Comparison of ENCODE assay signal across 23 mouse cellular contexts in genomic region chr16:95657187-95657586, GRCm38 (mm10). TPM values are rescaled to one million over a fixed set of nuclear protein-coding genes. Genes with fewer than 3 reads are reported as not detected.
A peak's percentile ranks its signal among the peaks of the same experiment; 100 is the strongest.
DNase-seq lines count a peak whose midpoint lies in the region; ATAC-seq and TF ChIP-seq lines count a peak whose summit lies in the region.
"Had no signal": no experiment of that assay in that cellular context is flagged by ENCODE, and none has a peak within 500 bp of the region (broad histone marks: within the 10 kb centered on the region; RNA-seq: fewer than 3 reads in every experiment).

No protein-coding gene starts in this region.

- no peak for TF ChIP-seq CTCF in kidney, adult 2 months (conservative IDR thresholded peaks at IDR 0.05; ENCODE audit: insufficient read depth, insufficient read length, low read depth, low read length)

- H3K4me3 ChIP-seq in kidney, adult 2 months (ENCODE audit: insufficient read depth, low read depth, low read length), result no peak overlapping the region
- H3K4me3 ChIP-seq in kidney, embryonic 15.5 days (replicated peaks), result no peak overlapping the region
- no peak overlapping the region for H3K4me3 ChIP-seq in kidney, embryonic 16.5 days (ENCODE audit: low read length)
- H3K4me3 ChIP-seq: embryonic facial prominence, embryonic 10.5 days; embryonic facial prominence, embryonic 12.5 days; forebrain, embryonic 13.5 days had no signal

- no peaks in the 10 kb centered on the region for H3K4me1 ChIP-seq in kidney, adult 2 months (ENCODE audit: control insufficient read depth, insufficient read depth, low read length)
- peaks cover 10% of the 10 kb centered on the region for H3K4me1 ChIP-seq in kidney, embryonic 15.5 days
- no peaks in the 10 kb centered on the region for H3K4me1 ChIP-seq in kidney, embryonic 16.5 days (ENCODE audit: insufficient read depth, low read length)
- H3K4me1 ChIP-seq: forebrain, embryonic 13.5 days had no signal

- no peaks in the 10 kb centered on the region for H3K36me3 ChIP-seq in kidney, adult 2 months (ENCODE audit: control insufficient read depth, insufficient read depth, low read length)
- H3K36me3 ChIP-seq in kidney, embryonic 15.5 days, result no peaks in the 10 kb centered on the region
- peaks cover 3% of the 10 kb centered on the region; the same call in 1 of the 2 replicates for H3K36me3 ChIP-seq in kidney, embryonic 16.5 days (ENCODE audit: insufficient read depth, low read length)
- H3K36me3 ChIP-seq: embryonic facial prominence, embryonic 10.5 days; embryonic facial prominence, embryonic 12.5 days; G1E had no signal

- TF ChIP-seq POLR2A in kidney, adult 2 months (IDR thresholded peaks at IDR 0.05; ENCODE audit: low read depth, low read length), result no peak

- H3K27ac ChIP-seq in kidney, adult 2 months (ENCODE audit: insufficient read depth, low read depth, low read length), result no peak overlapping the region
- H3K27ac ChIP-seq in kidney, embryonic 15.5 days, result no peak overlapping the region
- no peak overlapping the region for H3K27ac ChIP-seq in kidney, embryonic 16.5 days (ENCODE audit: low read length)
- H3K27ac ChIP-seq: embryonic facial prominence, embryonic 10.5 days; embryonic facial prominence, embryonic 12.5 days; forebrain, embryonic 13.5 days had no signal

- no peaks in the 10 kb centered on the region for H3K27me3 ChIP-seq in kidney, adult 2 months (replicated peaks; ENCODE audit: control insufficient read depth, insufficient read depth, low read length)
- H3K27me3 ChIP-seq in kidney, embryonic 15.5 days, result no peaks in the 10 kb centered on the region
- H3K27me3 ChIP-seq in kidney, embryonic 16.5 days (ENCODE audit: insufficient read depth, low read length), result no peaks in the 10 kb centered on the region
- H3K27me3 ChIP-seq: CH12.LX; embryonic facial prominence, embryonic 12.5 days; Patski had no signal

- DNase-seq in kidney, adult 11 months, result peak; percentile 43
- DNase-seq in kidney, postnatal 14 days, result no peak
- DNase-seq in kidney, adult 2 months, result peak; percentile 89
- peak; percentile 31 to 58 for DNase-seq in kidney, postnatal 36 days
- DNase-seq in gonadal fat pad, adult 2 months (ENCODE audit: low read depth), result peak; percentile 68
- DNase-seq: adrenal gland, adult 8-10 months; adrenal gland, postnatal 14 days; adrenal gland, postnatal 36 days; cerebellum, adult 11-12 months; cerebellum, adult 2 months; cerebellum, adult 9-10 months; cerebellum, postnatal 10 days; cerebellum, postnatal 25 days had no signal

- H3K4me2 ChIP-seq in kidney, embryonic 15.5 days, result no peak overlapping the region
- H3K4me2 ChIP-seq in kidney, embryonic 16.5 days (replicated peaks; ENCODE audit: low read depth, low read length), result no peak overlapping the region
- H3K4me2 ChIP-seq: embryonic facial prominence, embryonic 12.5 days; forebrain, embryonic 13.5 days had no signal

- 65% methylated on average over 5 of the region's 5 CpGs for WGBS in kidney, adult 2 months
- 92% methylated on average over 5 of the region's 5 CpGs for WGBS in kidney, embryonic 15.5 days
- WGBS in kidney, embryonic 16.5 days, result 93% methylated on average over 5 of the region's 5 CpGs

- H3K9ac ChIP-seq in kidney, embryonic 15.5 days, result no peak overlapping the region
- no peak overlapping the region for H3K9ac ChIP-seq in kidney, embryonic 16.5 days (replicated peaks; ENCODE audit: low read length)
- H3K9ac ChIP-seq: embryonic facial prominence, embryonic 12.5 days; forebrain, embryonic 13.5 days had no signal

- ATAC-seq in kidney, embryonic 15.5 days (replicated peaks; ENCODE audit: low FRiP score), result no peak
- no peak for ATAC-seq in kidney, embryonic 16.5 days (ENCODE audit: low FRiP score, low TSS enrichment)
- ATAC-seq: activated CD4-positive, CD25-positive, alpha-beta regulatory T cell, adult 4 months; CD4-positive, CD25-positive, alpha-beta regulatory T cell, adult 4 months; forebrain, embryonic 13.5 days; Patski had no signal

- 0 out of 2 replicates have a peak, but pooled peaks cover 5% of the 10 kb centered on the region for H3K9me3 ChIP-seq in kidney, embryonic 15.5 days (replicated peaks)
- peaks cover 8% of the 10 kb centered on the region; the same call in 1 of the 2 replicates for H3K9me3 ChIP-seq in kidney, embryonic 16.5 days (ENCODE audit: low read length)
- H3K9me3 ChIP-seq: embryonic facial prominence, embryonic 12.5 days had no signal

RNA-seq across cellular contexts. Expression of gene Ets2, which starts 44.7 kb away (rescaled TPM):
- polyA plus RNA-seq in kidney, adult 2 months (2012; rRNA removed), result 33.8 and 38.8 TPM in 2 replicates
- polyA plus RNA-seq in kidney, embryonic 15.5 days (2015; fragmentation: Nextera tagmentation; extraction: Ambion mirVana), result 62.1 and 63.1 TPM in 2 replicates
- 69.3 and 72.7 TPM in 2 replicates for polyA plus RNA-seq in kidney, embryonic 16.5 days (2015; fragmentation: Nextera tagmentation; extraction: Ambion mirVana)
- polyA plus RNA-seq in gonadal fat pad, adult 2 months (2012; rRNA removed), result 32.5 and 37.8 TPM in 2 replicates
